Mouse (Mus musculus) heart, postnatal 25 days (tissue): ENCODE measurements around the gene Gm20890. TPM values are rescaled to one million over a fixed set of nuclear protein-coding genes. Genes with fewer than 3 reads are reported as not detected.
"Not testable (repeated sequence)": the region's sequence is repeated elsewhere in the genome, so short reads cannot be mapped to it uniquely, and the experiment has no call there.

Experiments used
- DNase-seq: peaks from one replicate; pipeline ENCODE4 v3.0.0; 2022; ENCODE audit warnings: low spot score
- intact Hi-C: fragments of 180-260 bp; cut with DNase I; formaldehyde crosslinking; loops from one replicate; pipeline ENCODE4 v1.15.1; 2025
- total RNA-seq, 2 experiments: library from RNA; stranded (reverse); gene quantifications; 2 replicates each; pipeline ENCODE4 v1.2.3; 2021

Gm20890 gene
- not detected for total RNA-seq

GRCm38 (mm10) chrY:26776699-26777098, at the start of gene Gm20890:
Gene Gm20890 (minus strand): TSS chrY:26776799.
- DNase-seq, intact Hi-C loops: not testable (repeated sequence)
